Mouse (Mus musculus) cerebellum, adult 2 months (tissue): ENCODE measurements around the gene Topaz1.

Experiments
- CTCF ChIP-seq: fragments of 200-500 bp; IDR thresholded peaks from 2 replicates; pipeline ENCODE4 v1.5.1; 2011; ENCODE audit warnings: low read depth, mild to moderate bottlenecking, control low read depth, low read length, moderate library complexity, borderline replicate concordance; ENCODE audit not compliant: insufficient read depth
- POLR2A ChIP-seq: fragments of 200-500 bp; IDR thresholded peaks from 2 replicates; pipeline ENCODE4 v1.6.1; 2011; ENCODE audit warnings: low read length, control low read depth, borderline replicate concordance; ENCODE audit not compliant: insufficient read depth

- TF ChIP-seq POLR2A (no peak), CTCF (no peak; the same call in 1 of the 2 replicates)
Observed at GRCm38 (mm10) chr9:122729500-122729899, 17.6 kb upstream of the Topaz1 start.
